Mouse (Mus musculus): ENCODE results near the gene Smg5. TPM values are rescaled to one million over a fixed set of nuclear protein-coding genes. Genes with fewer than 3 reads are reported as not detected.
A peak's percentile ranks its signal among the peaks of the same experiment; 100 is the strongest.

Gene Smg5
- polyA plus RNA-seq, 1 experiment from 2014 or later: 11.8 TPM

- Histone ChIP-seq H3K36me3 (replicated peaks; ENCODE audit: insufficient read depth, low read length) (peaks cover 20% of the 10 kb centered on the region), H3K4me3 (ENCODE audit: low read depth, low read length) (peak within 1 kb of the TSS; percentile 76), H3K4me1 (ENCODE audit: insufficient read depth) (peaks cover 20% of the 10 kb centered on the region), H3K9me3 (ENCODE audit: low read length) (no peaks in the 10 kb centered on the region), H3K27me3 (ENCODE audit: insufficient read depth, low read length) (no peaks in the 10 kb centered on the region), H3K9ac (replicated peaks) (peak within 1 kb of the TSS; percentile 78), H3K27ac (ENCODE audit: low read depth) (peak within 1 kb of the TSS; percentile 95), H3K4me2 (ENCODE audit: low read depth, low read length) (peak within 1 kb of the TSS; percentile 93)
- DNase-seq (peak; percentile 94), ATAC-seq (peak; percentile 97)
- under 1% methylated on average over 44 of the region's 44 CpGs for WGBS (ENCODE audit: insufficient replicate concordance)
- TF ChIP-seq EP300 (IDR thresholded peaks at IDR 0.05; ENCODE audit: low read depth): peak; percentile 28; the same call in 1 of the 2 replicates
- TF ChIP-seq CTCF (IDR thresholded peaks at IDR 0.05; ENCODE audit: low read depth): peak; percentile 25; the same call in 1 of the 2 replicates
Observed at GRCm38 (mm10) chr3:88296561-88297318, 39.3 kb upstream of the Smg5 start, which contains the start of the genes Tsacc and Cct3. TSS of gene Tsacc (minus strand) at chr3:88296999. TSS of gene Cct3 (plus strand) at chr3:88297116.

- TF ChIP-seq EP300 (IDR thresholded peaks at IDR 0.05; ENCODE audit: low read depth): no peak
- TF ChIP-seq CTCF (IDR thresholded peaks at IDR 0.05; ENCODE audit: low read depth): no peak
- under 1% methylated on average over 30 of the region's 30 CpGs for WGBS (ENCODE audit: insufficient replicate concordance)
- Histone ChIP-seq H3K4me1 (ENCODE audit: insufficient read depth) (peaks cover 20% of the 10 kb centered on the region), H3K9ac (replicated peaks) (peak overlapping the region; percentile 78), H3K9me3 (ENCODE audit: low read length) (no peaks in the 10 kb centered on the region), H3K36me3 (replicated peaks; ENCODE audit: insufficient read depth, low read length) (peaks cover 26% of the 10 kb centered on the region), H3K4me2 (ENCODE audit: low read depth, low read length) (peak overlapping the region; percentile 82), H3K4me3 (ENCODE audit: low read depth, low read length) (peak overlapping the region; percentile 76), H3K27me3 (ENCODE audit: insufficient read depth, low read length) (no peaks in the 10 kb centered on the region), H3K27ac (ENCODE audit: low read depth) (peak overlapping the region; percentile 95)
- peak; percentile 16 for ATAC-seq
- no peak for DNase-seq
Observed at GRCm38 (mm10) chr3:88297321-88297851, 38.7 kb upstream of the Smg5 start.

GRCm38 (mm10) chr3:88299172-88299571, 36.9 kb upstream of the Smg5 start:
- DNase-seq (no peak), ATAC-seq (no peak)
- Histone ChIP-seq H3K9me3 (ENCODE audit: low read length) (no peaks in the 10 kb centered on the region), H3K4me3 (ENCODE audit: low read depth, low read length) (no peak overlapping the region), H3K27ac (ENCODE audit: low read depth) (no peak overlapping the region), H3K9ac (replicated peaks) (no peak overlapping the region), H3K4me1 (ENCODE audit: insufficient read depth) (peaks cover 20% of the 10 kb centered on the region), H3K27me3 (ENCODE audit: insufficient read depth, low read length) (no peaks in the 10 kb centered on the region), H3K36me3 (replicated peaks; ENCODE audit: insufficient read depth, low read length) (peaks cover 42% of the 10 kb centered on the region), H3K4me2 (ENCODE audit: low read depth, low read length) (no peak overlapping the region)
- WGBS (ENCODE audit: insufficient replicate concordance): 59% methylated on average over 1 of the region's 1 CpGs
- no peak for TF ChIP-seq EP300 (IDR thresholded peaks at IDR 0.05; ENCODE audit: low read depth)

GRCm38 (mm10) chr3:88324951-88325405, 11.1 kb upstream of the Smg5 start, which contains the start of gene Glmp:
TSS of gene Glmp (plus strand) at chr3:88325023.
- H3K9me3 ChIP-seq (ENCODE audit: low read length): no peaks in the 10 kb centered on the region
- H3K4me3 ChIP-seq (ENCODE audit: low read depth, low read length): peak within 1 kb of the TSS; percentile 85
- DNase-seq (peak; percentile 66), ATAC-seq (peak; percentile 86)
- H3K4me1 ChIP-seq (ENCODE audit: insufficient read depth): peaks cover 11% of the 10 kb centered on the region
- peaks cover 38% of the 10 kb centered on the region for H3K36me3 ChIP-seq (replicated peaks; ENCODE audit: insufficient read depth, low read length)
- TF ChIP-seq CTCF (IDR thresholded peaks at IDR 0.05; ENCODE audit: low read depth): no peak
- no peak for TF ChIP-seq EP300 (IDR thresholded peaks at IDR 0.05; ENCODE audit: low read depth)
- WGBS (ENCODE audit: insufficient replicate concordance): 2% methylated on average over 10 of the region's 10 CpGs
- H3K9ac ChIP-seq (replicated peaks): peak within 1 kb of the TSS; percentile 90
- peak within 1 kb of the TSS; percentile 58 for H3K27ac ChIP-seq (ENCODE audit: low read depth)
- peak within 1 kb of the TSS; percentile 85 for H3K4me2 ChIP-seq (ENCODE audit: low read depth, low read length)
- H3K27me3 ChIP-seq (ENCODE audit: insufficient read depth, low read length): no peaks in the 10 kb centered on the region

GRCm38 (mm10) chr3:88328956-88329355, 7.1 kb upstream of the Smg5 start:
- Histone ChIP-seq H3K27ac (ENCODE audit: low read depth) (no peak overlapping the region), H3K27me3 (ENCODE audit: insufficient read depth, low read length) (no peaks in the 10 kb centered on the region), H3K9ac (replicated peaks) (no peak overlapping the region), H3K36me3 (replicated peaks; ENCODE audit: insufficient read depth, low read length) (peaks cover 13% of the 10 kb centered on the region), H3K4me3 (ENCODE audit: low read depth, low read length) (no peak overlapping the region), H3K4me2 (ENCODE audit: low read depth, low read length) (no peak overlapping the region), H3K9me3 (ENCODE audit: low read length) (no peaks in the 10 kb centered on the region), H3K4me1 (ENCODE audit: insufficient read depth) (peaks cover 12% of the 10 kb centered on the region)
- no peak for TF ChIP-seq EP300 (IDR thresholded peaks at IDR 0.05; ENCODE audit: low read depth)
- TF ChIP-seq CTCF (IDR thresholded peaks at IDR 0.05; ENCODE audit: low read depth): no peak
- no peak for DNase-seq
- no peak for ATAC-seq
- 83% methylated on average over 5 of the region's 5 CpGs for WGBS (ENCODE audit: insufficient replicate concordance)

GRCm38 (mm10) chr3:88331282-88331681, 4.8 kb upstream of the Smg5 start:
- no peaks in the 10 kb centered on the region for H3K27me3 ChIP-seq (ENCODE audit: insufficient read depth, low read length)
- H3K4me3 ChIP-seq (ENCODE audit: low read depth, low read length): no peak overlapping the region
- 7% methylated on average over 2 of the region's 2 CpGs for WGBS (ENCODE audit: insufficient replicate concordance)
- DNase-seq: peak; percentile 74
- TF ChIP-seq CTCF (IDR thresholded peaks at IDR 0.05; ENCODE audit: low read depth): peak; percentile 86
- no peak for TF ChIP-seq EP300 (IDR thresholded peaks at IDR 0.05; ENCODE audit: low read depth)
- ATAC-seq: no peak
- H3K9ac ChIP-seq (replicated peaks): no peak overlapping the region
- no peaks in the 10 kb centered on the region for H3K9me3 ChIP-seq (ENCODE audit: low read length)
- no peak overlapping the region for H3K4me2 ChIP-seq (ENCODE audit: low read depth, low read length)
- no peak overlapping the region for H3K27ac ChIP-seq (ENCODE audit: low read depth)
- peaks cover 17% of the 10 kb centered on the region for H3K4me1 ChIP-seq (ENCODE audit: insufficient read depth)
- H3K36me3 ChIP-seq (replicated peaks; ENCODE audit: insufficient read depth, low read length): peaks cover 13% of the 10 kb centered on the region
